Mouse (Mus musculus): ENCODE measurements around the gene Tmem182. TPM values are rescaled to one million over a fixed set of nuclear protein-coding genes. Genes with fewer than 3 reads are reported as not detected.

The Tmem182 gene
- polyA plus RNA-seq, 1 experiment from 2014 or later: 0.06 TPM

DNA sequence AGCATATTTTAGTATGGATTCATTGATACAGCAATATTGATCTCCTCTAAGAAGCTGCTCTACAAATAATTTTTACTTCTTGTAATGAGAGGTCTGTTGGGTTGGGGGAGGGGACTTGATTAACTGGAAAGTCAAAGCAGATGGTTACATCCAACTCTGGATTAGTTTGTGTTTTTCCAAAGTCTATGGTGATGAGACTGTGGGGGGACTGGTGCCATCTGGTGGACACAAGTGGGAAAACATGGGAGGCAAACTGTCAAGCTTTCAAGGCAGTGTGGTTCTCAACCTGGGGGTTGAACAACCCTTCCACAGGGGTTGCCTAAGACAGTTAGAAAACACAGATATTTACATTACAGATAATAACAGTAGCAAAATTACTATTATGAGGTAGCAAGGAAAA lies 39.2 kb downstream of the Tmem182 start:
- Histone ChIP-seq H3K9me3 (no peaks in the 10 kb centered on the region), H3K27ac (no peak overlapping the region), H3K4me2 (no peak overlapping the region), H3K4me3 (no peak overlapping the region), H3K4me1 (no peaks in the 10 kb centered on the region), H3K9ac (no peak overlapping the region), H3K27me3 (replicated peaks) (no peaks in the 10 kb centered on the region), H3K36me3 (replicated peaks) (no peaks in the 10 kb centered on the region)
- 0 out of 2 replicates have a peak, but pooled peaks have one; percentile 48 for ATAC-seq (replicated peaks)

DNA sequence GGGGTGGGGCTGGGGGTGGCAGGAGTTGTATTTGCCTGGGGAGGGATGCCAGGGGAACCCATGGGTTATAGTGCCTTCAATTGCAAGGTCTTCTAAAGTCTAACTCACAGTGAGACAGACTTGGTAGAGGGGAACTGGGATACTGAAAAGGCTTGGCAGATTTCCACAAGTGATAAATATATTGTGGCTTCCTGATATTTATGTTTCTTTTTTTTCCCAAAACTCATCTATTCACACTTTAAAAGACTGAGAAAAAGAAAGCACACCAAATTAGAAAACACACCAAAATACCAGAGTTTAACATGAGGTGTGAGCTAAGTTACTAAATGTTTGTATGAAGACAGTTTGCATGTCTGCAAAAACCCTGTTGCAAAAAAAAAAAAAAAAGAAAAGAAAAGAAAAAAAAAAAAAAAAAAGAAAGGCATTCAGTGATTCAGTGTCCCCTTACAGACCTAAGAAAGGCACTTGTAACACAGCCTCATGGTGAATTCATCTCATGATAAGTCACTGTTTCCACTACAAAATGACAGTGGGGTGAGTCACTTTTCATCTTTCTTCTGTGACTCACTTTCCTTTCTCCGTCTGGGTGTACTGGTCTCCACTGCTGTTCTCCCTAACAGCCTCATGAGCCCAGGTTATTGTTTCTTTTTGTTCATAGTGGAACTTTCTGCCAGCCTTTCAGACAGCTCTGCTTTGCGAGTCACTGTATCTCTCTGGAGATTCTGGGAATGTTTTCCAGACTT lies 42.0 kb downstream of the Tmem182 start:
- Histone ChIP-seq H3K4me2 (no peak overlapping the region), H3K4me3 (no peak overlapping the region), H3K27ac (no peak overlapping the region), H3K9ac (no peak overlapping the region), H3K27me3 (replicated peaks) (no peaks in the 10 kb centered on the region), H3K4me1 (no peaks in the 10 kb centered on the region), H3K36me3 (replicated peaks) (no peaks in the 10 kb centered on the region), H3K9me3 (no peaks in the 10 kb centered on the region)
- 73% methylated on average over 2 of the region's 2 CpGs for WGBS
- no peak for ATAC-seq (replicated peaks)

DNA sequence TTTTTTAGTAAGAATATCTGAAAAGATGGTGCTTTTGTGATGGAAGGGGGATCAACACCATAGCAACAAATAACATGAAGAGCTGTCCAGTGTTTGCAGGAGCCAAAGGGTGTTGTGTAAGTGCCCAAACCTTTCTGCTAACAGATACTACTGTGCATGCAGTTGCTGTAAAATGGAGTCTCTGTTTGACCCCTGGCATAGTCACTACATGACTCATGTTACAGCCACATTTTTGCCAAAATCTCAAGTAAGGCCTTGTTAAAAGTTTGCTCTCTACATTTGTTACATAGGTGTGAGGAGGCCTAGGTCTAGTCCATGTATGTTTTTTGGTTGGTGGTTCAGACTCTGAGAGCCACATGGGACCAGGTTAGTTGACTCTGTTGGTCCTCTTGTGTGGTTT lies 45.9 kb downstream of the Tmem182 start:
- ATAC-seq (replicated peaks): no peak
- Histone ChIP-seq H3K4me3 (no peak overlapping the region), H3K4me2 (no peak overlapping the region), H3K27ac (no peak overlapping the region), H3K4me1 (no peaks in the 10 kb centered on the region), H3K9me3 (no peaks in the 10 kb centered on the region), H3K36me3 (replicated peaks) (no peaks in the 10 kb centered on the region), H3K27me3 (replicated peaks) (no peaks in the 10 kb centered on the region), H3K9ac (no peak overlapping the region)

DNA sequence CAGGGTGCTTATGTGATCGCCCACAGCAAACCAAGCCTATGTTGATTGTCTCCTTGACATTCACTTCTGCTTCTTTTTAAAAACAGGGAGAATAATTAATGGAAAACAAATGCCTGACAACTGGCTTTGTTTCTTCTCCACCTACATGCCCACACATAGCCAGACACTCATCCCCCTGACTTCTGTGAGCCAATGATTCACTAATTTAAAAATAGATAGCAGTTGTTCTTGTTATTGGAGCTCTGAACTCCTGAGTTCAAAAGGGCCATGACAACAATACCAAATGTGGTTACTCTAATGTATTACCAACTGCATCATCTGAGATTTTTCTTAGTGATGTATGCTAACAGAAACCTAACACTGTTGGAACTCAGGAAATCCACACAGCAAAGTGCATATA lies 49.9 kb downstream of the Tmem182 start:
- no peak overlapping the region for H3K27ac ChIP-seq
- no peaks in the 10 kb centered on the region for H3K9me3 ChIP-seq
- no peak for ATAC-seq (replicated peaks)
- H3K4me1 ChIP-seq: no peaks in the 10 kb centered on the region
- no peak overlapping the region for H3K9ac ChIP-seq
- H3K36me3 ChIP-seq (replicated peaks): no peaks in the 10 kb centered on the region
- WGBS: 87% methylated on average over 1 of the region's 1 CpGs
- H3K27me3 ChIP-seq (replicated peaks): no peaks in the 10 kb centered on the region
- no peak overlapping the region for H3K4me3 ChIP-seq
- H3K4me2 ChIP-seq: no peak overlapping the region

DNA sequence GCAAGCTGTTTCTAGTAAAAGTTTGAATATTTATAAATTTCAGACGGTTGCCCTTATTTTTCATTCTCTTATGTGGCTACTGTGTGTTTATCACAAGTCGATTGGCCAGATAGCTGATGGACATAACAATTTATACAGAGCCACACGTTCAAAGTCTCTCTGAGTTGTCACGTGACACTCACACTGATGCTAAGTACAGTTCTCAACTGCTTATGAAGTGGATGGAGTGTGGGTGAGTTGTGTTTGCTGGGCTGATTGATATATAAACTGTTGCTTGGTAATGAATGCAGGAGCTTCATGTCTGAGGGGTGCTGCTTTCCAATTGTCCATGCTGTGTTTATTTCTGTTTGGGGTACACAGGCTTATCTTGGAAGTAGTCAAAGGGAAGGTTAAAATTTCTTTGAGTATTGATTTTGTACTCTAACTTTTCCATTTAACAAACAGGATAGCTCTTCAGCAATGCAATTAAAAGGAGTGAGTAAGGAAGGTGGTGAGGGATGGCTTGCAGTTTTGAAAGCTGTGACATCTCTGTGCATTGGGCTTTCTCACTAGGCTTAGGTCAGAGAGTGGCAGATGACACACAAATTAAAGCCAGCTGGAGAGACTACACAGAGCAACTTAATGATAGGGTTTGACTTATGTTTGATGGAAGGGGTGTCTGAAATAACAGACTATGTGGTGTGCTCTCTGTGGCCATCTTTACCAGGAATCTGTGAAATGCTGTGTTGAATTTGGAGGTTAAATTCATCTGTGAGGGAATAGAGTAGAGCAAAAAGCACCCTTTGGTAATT lies 51.6 kb downstream of the Tmem182 start:
- no peak for ATAC-seq (replicated peaks)
- WGBS: 79% methylated on average over 4 of the region's 4 CpGs

DNA sequence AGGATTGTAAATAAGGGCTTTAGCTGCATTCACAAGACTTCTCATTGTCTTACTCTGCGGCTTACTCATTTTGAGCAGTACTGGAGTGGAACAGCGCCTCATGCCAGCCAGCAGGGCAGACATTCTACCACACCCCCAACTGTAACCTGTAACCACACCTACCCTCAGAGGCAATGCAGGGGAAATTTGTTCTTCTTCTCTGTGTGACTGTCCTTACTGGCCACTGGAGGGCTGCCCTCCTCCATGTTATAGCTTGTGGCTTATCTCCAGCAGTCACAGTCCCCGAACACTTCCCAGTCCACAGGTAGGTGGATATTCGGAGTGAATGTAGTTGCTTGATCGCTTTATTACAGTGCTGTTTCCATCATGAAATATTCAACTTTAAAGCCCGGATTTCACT lies 59.6 kb downstream of the Tmem182 start:
- no peak overlapping the region for H3K27ac ChIP-seq
- WGBS: 71% methylated on average over 6 of the region's 6 CpGs
- H3K36me3 ChIP-seq (replicated peaks): no peaks in the 10 kb centered on the region
- no peak overlapping the region for H3K4me2 ChIP-seq
- peak; percentile 75 for ATAC-seq (replicated peaks)
- no peaks in the 10 kb centered on the region for H3K27me3 ChIP-seq (replicated peaks)
- no peaks in the 10 kb centered on the region for H3K9me3 ChIP-seq
- H3K4me3 ChIP-seq: no peak overlapping the region
- peaks cover 3% of the 10 kb centered on the region; the same call in 1 of the 2 replicates for H3K4me1 ChIP-seq
- H3K9ac ChIP-seq: no peak overlapping the region

More for the DNA sequence above, 51.6 kb downstream of the Tmem182 start:
- Histone ChIP-seq H3K4me2 (no peak overlapping the region), H3K4me1 (no peaks in the 10 kb centered on the region), H3K27me3 (replicated peaks) (no peaks in the 10 kb centered on the region), H3K27ac (no peak overlapping the region), H3K9me3 (no peaks in the 10 kb centered on the region), H3K4me3 (no peak overlapping the region), H3K36me3 (replicated peaks) (no peaks in the 10 kb centered on the region), H3K9ac (no peak overlapping the region)

DNA sequence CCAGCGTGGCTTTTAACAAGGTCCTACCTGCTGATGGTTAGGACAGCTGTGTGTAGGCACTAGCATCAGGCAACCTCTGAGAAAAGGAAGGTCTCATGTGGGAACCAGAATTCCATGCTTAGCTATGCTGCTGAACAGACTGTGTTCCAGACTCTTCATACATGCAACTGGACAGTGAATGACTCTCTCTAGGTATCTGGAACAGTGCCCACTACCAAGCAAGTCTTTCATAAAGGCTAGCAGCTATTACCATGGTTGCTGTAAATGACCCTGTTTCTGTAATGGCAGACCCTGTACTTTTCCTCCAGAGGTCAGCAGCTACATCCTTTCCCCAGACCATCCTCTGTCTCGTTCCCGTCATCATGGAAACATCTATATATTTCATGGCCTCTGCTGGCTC lies 61.7 kb downstream of the Tmem182 start:
- Histone ChIP-seq H3K9ac (no peak overlapping the region), H3K27me3 (replicated peaks) (no peaks in the 10 kb centered on the region), H3K4me1 (peaks cover 3% of the 10 kb centered on the region; the same call in 1 of the 2 replicates), H3K4me2 (no peak overlapping the region), H3K27ac (no peak overlapping the region), H3K36me3 (replicated peaks) (no peaks in the 10 kb centered on the region), H3K4me3 (no peak overlapping the region), H3K9me3 (no peaks in the 10 kb centered on the region)
- no peak for ATAC-seq (replicated peaks)
- WGBS: 91% methylated on average over 3 of the region's 3 CpGs

DNA sequence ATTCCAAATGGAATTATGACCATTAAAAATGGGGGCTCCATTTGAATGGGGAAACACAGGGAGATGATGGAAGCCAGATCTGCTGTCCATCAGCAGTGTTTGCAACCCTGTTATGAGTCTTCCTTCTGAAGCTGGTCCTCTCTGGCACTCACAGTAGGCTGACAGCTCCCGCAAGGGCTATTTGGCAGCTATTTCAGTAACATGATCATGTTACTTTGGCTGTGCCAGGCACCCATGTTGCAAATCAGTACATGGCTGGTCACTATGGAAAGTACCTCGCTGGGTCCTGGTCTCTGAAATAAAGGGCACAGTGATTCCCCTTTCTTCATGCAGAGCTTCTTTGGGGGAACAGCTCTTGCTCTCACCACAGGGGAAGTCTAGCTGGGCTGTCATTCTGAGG lies 62.2 kb downstream of the Tmem182 start:
- ATAC-seq (replicated peaks): no peak
- Histone ChIP-seq H3K27ac (no peak overlapping the region), H3K36me3 (replicated peaks) (no peaks in the 10 kb centered on the region), H3K9ac (no peak overlapping the region), H3K27me3 (replicated peaks) (no peaks in the 10 kb centered on the region), H3K4me1 (peaks cover 3% of the 10 kb centered on the region; the same call in 1 of the 2 replicates), H3K9me3 (no peaks in the 10 kb centered on the region), H3K4me3 (no peak overlapping the region), H3K4me2 (no peak overlapping the region)
- WGBS: 85% methylated on average over 2 of the region's 2 CpGs

DNA sequence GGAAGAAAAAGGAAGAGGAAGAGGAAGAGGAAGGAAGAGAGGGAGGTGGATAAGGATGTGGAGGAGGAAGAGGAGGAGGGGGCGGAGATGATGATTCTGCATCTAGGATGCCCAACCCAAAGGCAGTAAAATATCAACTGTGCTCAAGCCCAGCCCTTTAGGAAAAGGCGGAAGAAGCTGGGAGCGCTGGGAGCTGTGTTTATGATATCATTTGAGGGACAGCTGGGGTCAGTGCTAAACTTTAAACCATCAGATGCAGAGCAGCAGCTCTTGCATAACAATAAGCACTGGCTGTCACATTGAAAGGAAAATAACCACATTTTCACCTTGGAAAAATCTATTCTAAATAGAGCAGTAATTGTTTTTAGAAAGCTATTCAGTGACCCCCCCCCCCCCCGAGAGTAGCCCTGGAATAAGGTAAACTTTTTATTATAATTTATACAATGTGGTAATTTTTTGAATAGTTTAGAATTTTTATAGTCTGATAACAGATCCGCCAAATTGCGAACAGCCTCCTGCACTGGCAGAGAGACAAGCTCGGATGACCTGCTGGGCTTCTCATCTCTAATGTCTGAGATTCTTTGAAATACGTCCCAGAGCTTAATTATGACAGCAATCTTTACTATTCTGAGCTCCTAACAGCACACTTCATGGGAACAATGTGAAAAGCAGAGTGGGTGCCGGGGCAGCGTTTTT lies 68.5 kb downstream of the Tmem182 start:
- Histone ChIP-seq H3K4me1 (no peaks in the 10 kb centered on the region), H3K9me3 (no peaks in the 10 kb centered on the region), H3K4me3 (no peak overlapping the region), H3K9ac (no peak overlapping the region), H3K27ac (no peak overlapping the region), H3K4me2 (peak overlapping the region; percentile 16; the same call in 1 of the 2 replicates), H3K36me3 (replicated peaks) (no peaks in the 10 kb centered on the region), H3K27me3 (replicated peaks) (no peaks in the 10 kb centered on the region)
- 49% methylated on average over 10 of the region's 10 CpGs for WGBS
- ATAC-seq (replicated peaks): no peak

DNA sequence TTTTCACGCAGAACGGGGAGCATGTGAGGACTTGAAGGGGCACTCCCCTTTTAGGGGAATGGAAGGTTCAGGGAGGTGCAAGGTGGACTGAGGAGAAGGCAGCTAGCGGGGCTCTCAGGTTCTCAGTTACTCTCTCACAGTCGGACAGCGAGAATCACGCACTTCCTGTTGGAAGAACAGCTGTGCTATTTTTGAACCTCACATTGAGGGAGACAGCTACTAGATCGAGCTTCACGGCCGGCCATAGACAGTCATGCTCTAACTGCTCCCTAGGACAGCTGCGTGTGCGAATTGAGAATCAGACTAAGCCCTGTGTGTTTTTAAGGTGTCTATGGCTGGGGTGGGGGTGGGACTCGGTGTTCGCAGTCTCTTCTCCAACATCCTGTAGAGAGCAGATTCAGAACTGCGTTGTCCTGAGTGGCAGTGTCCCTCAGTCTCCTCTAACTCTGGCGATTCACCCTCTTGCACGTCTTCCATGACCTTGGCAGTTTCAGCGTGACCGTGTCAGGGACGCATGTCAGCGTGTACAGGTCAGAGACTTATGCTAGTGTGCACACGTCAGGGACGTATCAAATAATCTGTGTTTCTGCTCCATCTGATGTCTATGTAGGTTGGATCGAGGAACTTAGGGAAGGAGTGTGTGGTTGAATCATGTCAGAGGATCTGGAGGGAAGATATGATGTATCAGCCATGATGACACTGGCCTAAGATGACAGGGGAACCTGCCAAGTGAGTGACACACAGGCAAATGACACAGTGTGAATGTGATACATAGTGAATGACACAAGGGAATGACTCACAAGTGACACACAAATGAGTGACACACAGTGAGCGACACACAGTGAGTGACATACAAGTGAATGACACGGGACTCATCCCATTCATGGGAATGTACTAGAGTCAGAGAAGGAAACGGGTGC lies 69.3 kb downstream of the Tmem182 start:
- peak overlapping the region; percentile 16; the same call in 1 of the 2 replicates for H3K4me2 ChIP-seq
- 82% methylated on average over 26 of the region's 26 CpGs for WGBS
- no peaks in the 10 kb centered on the region for H3K9me3 ChIP-seq

DNA sequence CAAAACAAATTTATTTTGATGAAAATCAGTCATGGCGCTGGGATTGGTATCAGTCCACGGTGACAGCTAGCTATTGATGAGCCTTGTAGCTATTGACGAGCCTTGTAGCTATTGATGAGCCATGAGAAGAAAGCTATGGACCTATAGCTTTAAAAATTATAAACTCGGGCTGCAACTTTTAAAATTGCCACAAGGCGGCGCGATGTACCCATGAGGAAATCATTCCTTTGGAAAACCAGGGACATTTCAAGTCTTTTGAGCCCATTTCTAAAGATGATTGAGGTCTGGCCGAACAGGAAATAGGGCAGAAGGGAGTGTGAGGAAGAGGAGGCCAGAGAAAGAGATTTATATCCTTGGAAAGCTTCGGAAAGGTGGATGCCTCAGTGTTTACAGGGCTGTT lies 73.7 kb downstream of the Tmem182 start:
- WGBS: 14% methylated on average over 9 of the region's 9 CpGs
- Histone ChIP-seq H3K9ac (no peak overlapping the region), H3K4me1 (no peaks in the 10 kb centered on the region), H3K4me3 (no peak overlapping the region), H3K4me2 (no peak overlapping the region), H3K9me3 (no peaks in the 10 kb centered on the region), H3K27ac (no peak overlapping the region), H3K36me3 (replicated peaks) (no peaks in the 10 kb centered on the region), H3K27me3 (replicated peaks) (no peaks in the 10 kb centered on the region)
- no peak for ATAC-seq (replicated peaks)

More for the DNA sequence above, 69.3 kb downstream of the Tmem182 start:
- Histone ChIP-seq H3K27ac (no peak overlapping the region), H3K4me1 (no peaks in the 10 kb centered on the region), H3K4me3 (no peak overlapping the region), H3K27me3 (replicated peaks) (no peaks in the 10 kb centered on the region), H3K36me3 (replicated peaks) (no peaks in the 10 kb centered on the region), H3K9ac (no peak overlapping the region)
- no peak for ATAC-seq (replicated peaks)
